Mouse (Mus musculus): Measurements from ENCODE around the gene Kdsr. TPM values are rescaled to one million over a fixed set of nuclear protein-coding genes. Genes with fewer than 3 reads are reported as not detected.

Gene Kdsr
- polyA plus RNA-seq, 1 experiment from 2014 or later, result 21.7 TPM

DNA sequence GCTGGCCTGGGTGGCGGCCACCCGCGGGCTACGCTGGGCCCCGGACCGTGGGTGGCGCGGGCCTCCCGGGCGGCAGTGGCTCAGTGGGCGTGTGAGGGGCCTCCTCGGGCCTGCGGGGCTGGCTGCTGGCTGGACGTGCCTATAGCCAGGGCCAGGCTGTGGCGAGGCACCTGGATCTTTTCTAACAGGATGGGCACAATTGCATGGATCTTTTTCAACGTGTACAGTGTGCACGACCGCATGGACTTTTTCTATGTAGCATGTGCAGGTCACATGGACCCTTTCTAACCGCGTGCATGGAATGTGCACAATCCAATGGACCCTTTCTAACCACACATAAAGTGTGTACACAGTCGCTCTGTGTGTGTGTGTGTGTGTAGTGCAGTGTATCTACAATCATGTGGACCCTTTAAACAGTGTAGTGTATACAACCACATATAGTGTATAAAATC is 45.0 kb downstream of the Kdsr start:
- DNase-seq (ENCODE audit: low read depth, low spot score), result no peak
- H3K27me3 ChIP-seq, result no peaks in the 10 kb centered on the region
- in situ Hi-C loops (cut with MboI; ENCODE audit: low pct_unique_long_range_greater_than_20kb), result loop anchor here (5.0 kb wide), 1 partner anchor 172 kb away; no protein-coding TSS in a partner anchor
- ChIA-PET POLR2A (no interaction called here), CTCF (interaction anchor here (1.0 kb wide), 1 partner anchor 203 kb away, joined by 3 read pairs; no protein-coding TSS in a partner anchor)
- no peak for TF ChIP-seq CTCF (IDR thresholded peaks at IDR 0.05)
- peak; percentile 0 for ATAC-seq

DNA sequence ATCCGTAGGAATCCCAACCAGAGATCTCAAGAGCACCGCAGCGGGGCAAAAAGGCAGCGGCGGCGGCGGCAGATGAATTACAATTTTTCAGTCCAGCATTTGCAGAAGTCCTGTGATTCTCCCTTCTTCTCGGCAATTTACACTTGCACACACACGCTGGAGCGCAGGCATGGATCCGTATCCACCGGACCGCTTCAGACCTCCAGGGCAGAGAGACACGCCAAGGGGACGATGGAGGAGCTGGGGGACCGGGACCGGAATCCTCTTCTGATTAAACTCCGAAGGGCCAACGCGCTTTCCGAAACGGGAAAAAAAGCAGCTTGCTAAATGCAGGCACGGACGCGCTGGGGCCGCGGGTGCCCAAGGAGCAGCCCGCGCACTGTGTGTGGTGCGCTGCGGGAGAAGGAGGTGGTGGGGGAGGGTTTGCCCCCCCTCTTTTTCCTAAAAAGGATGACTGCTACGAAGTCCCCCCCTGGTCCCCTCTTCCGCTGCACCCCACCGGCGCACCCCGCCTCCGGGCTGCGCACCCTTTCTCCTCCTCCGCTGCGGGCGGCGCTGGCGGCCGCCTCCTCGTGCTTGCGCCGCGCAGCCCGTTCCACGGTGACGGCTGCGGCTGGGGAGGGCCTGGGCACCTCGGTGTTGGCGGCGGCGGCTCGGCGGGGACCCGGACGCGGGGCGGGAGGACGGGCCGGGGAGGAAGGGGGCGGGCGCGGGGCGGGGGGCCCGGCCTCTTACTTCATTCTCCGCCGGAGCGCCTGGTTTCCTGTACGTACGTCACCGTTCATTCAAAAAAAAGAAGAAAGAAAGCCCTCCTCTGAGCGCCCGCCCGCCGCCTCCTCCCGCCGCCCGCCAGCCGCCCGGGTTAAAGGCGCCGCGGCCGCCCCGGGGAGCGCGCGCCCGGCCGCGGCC is 45.7 kb downstream of the Kdsr start, which contains the start of gene Bcl2:
Gene Bcl2 (minus strand): TSS at position 654 of the 909 bp plus-strand sequence.
- DNase-seq (ENCODE audit: low read depth, low spot score) (no peak), ATAC-seq (peak; percentile 72)
- CTCF ChIA-PET, result interaction anchor here (1.2 to 5.4 kb wide), 9 partner anchors 12 to 288 kb away, joined by 3 to 95 read pairs (median 17); no protein-coding TSS in a partner anchor
- no peak for TF ChIP-seq CTCF (IDR thresholded peaks at IDR 0.05)
- in situ Hi-C loops (cut with MboI; ENCODE audit: low pct_unique_long_range_greater_than_20kb), result loop anchor here (5.0 kb wide), 1 partner anchor 172 kb away; no protein-coding TSS in a partner anchor
- no peaks in the 10 kb centered on the region for H3K27me3 ChIP-seq
- POLR2A ChIA-PET, result interaction anchor here (1.3 kb wide), 2 partner anchors 148 to 169 kb away, joined by 3 to 4 read pairs; no protein-coding TSS in a partner anchor

DNA sequence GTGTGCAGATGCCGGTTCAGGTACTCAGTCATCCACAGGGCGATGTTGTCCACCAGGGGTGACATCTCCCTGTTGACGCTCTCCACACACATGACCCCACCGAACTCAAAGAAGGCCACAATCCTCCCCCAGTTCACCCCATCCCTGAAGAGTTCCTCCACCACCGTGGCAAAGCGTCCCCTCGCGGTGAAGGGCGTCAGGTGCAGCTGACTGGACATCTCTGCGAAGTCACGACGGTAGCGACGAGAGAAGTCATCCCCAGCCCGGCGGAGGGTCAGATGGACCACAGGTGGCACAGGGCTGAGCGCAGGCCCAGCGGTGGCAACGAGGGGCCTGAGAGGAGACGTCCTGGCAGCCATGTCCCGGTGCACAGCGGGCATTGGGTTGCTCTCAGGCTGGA is 47.2 kb downstream of the Kdsr start:
- ChIA-PET POLR2A (interaction anchor here (0.6 to 1.9 kb wide), 4 partner anchors 11 to 83 kb away, joined by 3 to 4 read pairs (median 3); no protein-coding TSS in a partner anchor), CTCF (interaction anchor here (0.8 to 5.4 kb wide), 24 partner anchors 10 to 641 kb away, joined by 3 to 95 read pairs (median 5); no protein-coding TSS in a partner anchor)
- DNase-seq (ENCODE audit: low read depth, low spot score) (no peak), ATAC-seq (peak; percentile 17)
- in situ Hi-C loops (cut with MboI; ENCODE audit: low pct_unique_long_range_greater_than_20kb), result loop anchor here (5.0 kb wide), 1 partner anchor 170 kb away; no protein-coding TSS in a partner anchor
- TF ChIP-seq CTCF (IDR thresholded peaks at IDR 0.05), result no peak
- H3K27me3 ChIP-seq, result no peaks in the 10 kb centered on the region

DNA sequence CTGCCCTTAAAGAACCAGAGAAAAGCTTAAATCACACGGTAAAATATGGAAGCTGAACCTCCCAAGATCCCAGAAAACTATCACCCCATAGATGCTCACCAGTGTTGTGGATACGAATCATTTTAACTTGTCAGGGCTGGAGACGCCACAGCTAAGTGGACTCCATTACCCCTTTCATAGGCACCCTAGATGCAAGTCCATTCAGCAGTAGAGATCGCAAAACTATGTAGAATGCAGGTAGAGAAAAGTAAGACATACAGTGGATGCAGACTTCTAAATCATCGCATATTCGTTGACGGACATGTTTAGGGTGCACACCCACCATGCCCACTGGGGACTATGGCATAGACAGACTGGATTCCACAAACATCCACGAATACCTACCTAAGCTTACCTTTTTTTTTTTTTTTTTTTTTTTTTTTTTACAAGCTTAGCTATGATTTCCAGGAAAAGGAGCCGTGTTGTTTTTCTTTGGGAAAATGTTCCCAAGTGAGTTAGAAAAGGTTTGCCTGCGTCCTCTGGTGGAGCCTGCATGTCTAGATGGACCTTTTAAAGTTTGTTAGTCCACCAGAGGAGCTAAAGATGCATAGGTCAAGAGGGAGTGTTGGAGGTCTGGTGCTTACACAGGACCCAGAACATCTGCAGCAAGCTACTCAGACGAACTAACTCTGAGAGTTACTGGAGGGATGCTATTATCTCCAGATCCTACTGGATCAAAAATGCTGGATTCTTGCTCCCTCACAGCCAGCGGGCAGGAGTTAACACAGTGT is 48.0 kb downstream of the Kdsr start:
- no peak for ATAC-seq
- CTCF ChIA-PET, result interaction anchor here (0.7 to 5.4 kb wide), 29 partner anchors 9 to 640 kb away, joined by 3 to 95 read pairs (median 5); no protein-coding TSS in a partner anchor
- no peak for DNase-seq (ENCODE audit: low read depth, low spot score)
- H3K27me3 ChIP-seq, result no peaks in the 10 kb centered on the region
- POLR2A ChIA-PET, result interaction anchor here (0.6 to 1.9 kb wide), 5 partner anchors 10 to 347 kb away, joined by 3 to 6 read pairs (median 4); no protein-coding TSS in a partner anchor
- no peak for TF ChIP-seq CTCF (IDR thresholded peaks at IDR 0.05)
- in situ Hi-C loops (cut with MboI; ENCODE audit: low pct_unique_long_range_greater_than_20kb), result loop anchor here (5.0 kb wide), 1 partner anchor 169 kb away; no protein-coding TSS in a partner anchor

DNA sequence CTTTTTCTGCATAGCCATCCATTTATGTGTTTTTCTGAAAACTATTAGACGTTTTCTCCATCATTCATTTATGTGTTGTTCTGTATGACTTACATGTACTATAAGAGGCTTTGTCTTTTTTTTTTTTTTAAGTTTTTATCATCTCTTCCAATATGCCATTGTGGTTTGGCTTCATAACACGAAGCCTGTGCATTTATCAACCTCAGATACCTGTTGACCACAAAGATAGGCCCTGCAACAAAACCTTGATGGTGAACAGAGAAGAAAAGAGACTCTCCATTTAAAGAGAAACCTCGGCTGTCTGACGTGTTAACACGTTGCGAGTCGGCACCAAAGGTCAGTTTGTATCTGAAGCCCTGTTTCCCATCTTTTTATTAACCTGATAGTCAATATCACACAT is 49.3 kb downstream of the Kdsr start:
- ChIA-PET POLR2A (interaction anchor here (0.6 kb wide), 1 partner anchor 14 kb away, joined by 4 read pairs; no protein-coding TSS in a partner anchor), CTCF (interaction anchor here (1.1 to 5.4 kb wide), 3 partner anchors 81 to 170 kb away, joined by 3 to 95 read pairs (median 12); no protein-coding TSS in a partner anchor)
- TF ChIP-seq CTCF (IDR thresholded peaks at IDR 0.05), result no peak
- in situ Hi-C loops (cut with MboI; ENCODE audit: low pct_unique_long_range_greater_than_20kb), result loop anchor here (5.0 kb wide), 1 partner anchor 168 kb away; no protein-coding TSS in a partner anchor
- no peaks in the 10 kb centered on the region for H3K27me3 ChIP-seq
- DNase-seq (ENCODE audit: low read depth, low spot score), result no peak
- no peak for ATAC-seq

DNA sequence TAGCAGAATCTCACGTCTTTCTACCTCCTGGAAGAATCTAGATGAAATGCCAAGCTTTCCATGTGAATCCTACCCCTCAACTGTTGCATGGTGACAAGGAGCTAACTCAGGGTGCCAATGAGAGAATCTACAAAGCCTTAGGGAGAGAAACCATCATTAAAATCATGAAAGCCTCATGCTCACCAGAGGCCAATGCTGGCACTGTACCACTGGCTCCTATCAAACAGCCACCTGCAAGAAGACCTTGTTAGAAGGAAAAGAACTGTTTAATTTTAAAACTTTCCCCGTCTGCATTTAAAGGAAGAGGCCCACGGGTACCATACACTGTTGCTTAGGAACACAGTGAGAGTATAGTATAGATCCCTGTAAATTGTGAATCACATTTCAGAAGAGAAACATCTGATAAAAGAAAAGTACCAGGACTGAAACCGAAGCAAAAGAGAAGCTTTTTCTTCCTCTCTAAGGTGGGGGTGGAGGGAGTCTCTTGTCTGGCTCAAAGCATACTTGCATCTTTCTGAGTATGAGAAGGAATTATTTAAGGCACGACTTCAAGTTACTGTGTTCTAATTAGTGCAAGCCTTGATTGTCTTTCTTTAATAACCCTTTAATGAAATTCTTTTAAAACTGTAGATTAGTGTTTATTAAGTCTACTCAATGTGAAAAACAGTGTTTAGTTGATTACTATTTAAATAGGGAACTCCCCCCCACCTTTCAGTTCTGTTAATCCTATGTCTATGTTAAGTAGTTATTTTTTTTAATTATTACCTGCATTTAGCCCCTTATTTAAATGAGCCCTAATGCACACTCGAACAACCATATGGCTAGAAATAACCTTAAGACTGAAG is 52.3 kb downstream of the Kdsr start:
- in situ Hi-C loops (cut with MboI; ENCODE audit: low pct_unique_long_range_greater_than_20kb), result no loop called here
- POLR2A ChIA-PET, result interaction anchor here (0.8 kb wide), 1 partner anchor 1300 kb away, joined by 8 read pairs; no protein-coding TSS in a partner anchor
- ATAC-seq (no peak), DNase-seq (ENCODE audit: low read depth, low spot score) (no peak)
- TF ChIP-seq CTCF (IDR thresholded peaks at IDR 0.05), result no peak
- CTCF ChIA-PET, result interaction anchor here (1.1 to 2.5 kb wide), 6 partner anchors 11 to 164 kb away, joined by 3 to 7 read pairs (median 4); no protein-coding TSS in a partner anchor
- H3K27me3 ChIP-seq, result no peaks in the 10 kb centered on the region

DNA sequence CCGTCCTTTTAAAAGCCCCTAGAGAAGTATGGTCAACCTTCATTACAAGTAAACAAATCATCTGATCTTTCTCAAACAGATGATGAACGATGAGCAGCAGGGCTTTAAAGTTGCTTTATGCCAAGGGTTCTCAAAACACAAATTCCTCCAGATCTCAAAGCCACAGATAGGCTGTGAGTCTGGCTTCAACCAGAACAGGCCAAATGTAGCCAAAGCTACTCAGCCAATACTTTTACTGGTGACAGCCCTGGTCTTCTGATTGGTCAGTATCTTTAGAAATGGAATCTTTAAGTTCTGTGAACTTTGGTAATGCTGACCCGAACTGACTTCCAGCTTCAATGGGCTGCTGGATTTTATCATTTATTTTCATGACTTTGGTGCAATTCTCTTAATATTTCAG is 56.3 kb downstream of the Kdsr start:
- ATAC-seq, result no peak
- in situ Hi-C loops (cut with MboI; ENCODE audit: low pct_unique_long_range_greater_than_20kb), result loop anchor here (5.0 kb wide), 1 partner anchor 71 kb away; no protein-coding TSS in a partner anchor
- POLR2A ChIA-PET, result no interaction called here
- CTCF ChIA-PET, result interaction anchor here (1.0 to 4.1 kb wide), 4 partner anchors 9 to 76 kb away, joined by 3 to 17 read pairs (median 4); no protein-coding TSS in a partner anchor
- DNase-seq (ENCODE audit: low read depth, low spot score), result no peak
- no peaks in the 10 kb centered on the region for H3K27me3 ChIP-seq
- no peak for TF ChIP-seq CTCF (IDR thresholded peaks at IDR 0.05)

DNA sequence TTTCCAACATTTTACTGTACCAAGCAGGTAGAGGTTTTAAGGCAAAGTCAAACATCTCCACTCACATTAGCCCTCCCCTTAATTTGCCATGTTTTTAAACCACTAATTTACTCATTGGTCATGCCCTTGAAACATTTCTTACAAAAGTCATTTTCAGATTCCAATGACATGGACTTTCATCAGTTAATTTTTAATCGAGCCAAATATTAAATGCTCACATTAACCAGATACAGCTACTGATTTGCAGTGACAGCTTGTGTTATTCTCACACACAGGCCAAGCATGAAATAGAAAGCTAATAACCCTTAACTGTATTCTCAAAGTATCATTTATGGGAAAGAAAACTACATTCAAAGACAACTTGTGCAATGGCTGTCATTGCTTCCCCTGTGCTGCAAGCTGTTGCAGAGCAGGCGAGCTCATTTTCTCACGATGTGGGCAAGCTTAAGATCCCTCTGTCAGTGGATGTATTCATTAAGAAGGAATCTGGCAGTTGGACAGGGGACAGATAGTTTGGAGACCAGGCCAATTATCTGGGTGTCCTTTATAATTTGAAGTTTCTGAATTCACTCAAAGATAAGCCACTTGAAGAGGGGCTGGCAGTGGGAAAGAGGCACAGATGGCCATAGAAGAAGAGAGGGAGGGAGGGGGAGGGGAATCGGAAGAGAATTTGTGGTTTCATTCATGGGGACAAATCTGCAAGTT is 56.9 kb downstream of the Kdsr start:
- ChIA-PET POLR2A (interaction anchor here (1.7 kb wide), 1 partner anchor 10 kb away, joined by 4 read pairs; no protein-coding TSS in a partner anchor), CTCF (interaction anchor here (1.0 to 4.1 kb wide), 5 partner anchors 10 to 74 kb away, joined by 3 to 17 read pairs (median 5); no protein-coding TSS in a partner anchor)
- no peaks in the 10 kb centered on the region for H3K27me3 ChIP-seq
- ATAC-seq, result peak; percentile 85
- no peak for DNase-seq (ENCODE audit: low read depth, low spot score)
- in situ Hi-C loops (cut with MboI; ENCODE audit: low pct_unique_long_range_greater_than_20kb), result loop anchor here (5.0 kb wide), 1 partner anchor 70 kb away; no protein-coding TSS in a partner anchor
- no peak for TF ChIP-seq CTCF (IDR thresholded peaks at IDR 0.05)
